Mouse (Mus musculus) liver (tissue): Measurements from ENCODE around the gene Mylk.

Experiments
- DNase-seq: peaks from one replicate; pipeline ENCODE4 v3.0.0-alpha.2; 2020; ENCODE audit warnings: mixed read lengths

Gene Mylk

GRCm38 (mm10) chr16:35033809-35034577 is 289.0 kb downstream of the Mylk start:
- no peak for DNase-seq

- no peak for DNase-seq
Measured at GRCm38 (mm10) chr16:35034971-35035370, 290.0 kb downstream of the Mylk start.

GRCm38 (mm10) chr16:35036754-35037153 is 291.7 kb downstream of the Mylk start:
- DNase-seq = no peak

GRCm38 (mm10) chr16:35038343-35039057 is 293.5 kb downstream of the Mylk start:
- DNase-seq = no peak

- no peak for DNase-seq
Measured at GRCm38 (mm10) chr16:35040154-35040553, 295.1 kb downstream of the Mylk start.

- no peak for DNase-seq
Measured at GRCm38 (mm10) chr16:35041001-35041400, 296.0 kb downstream of the Mylk start.

GRCm38 (mm10) chr16:35046081-35046775 is 301.2 kb downstream of the Mylk start:
- DNase-seq = no peak

- no peak for DNase-seq
Measured at GRCm38 (mm10) chr16:35047272-35047969, 302.4 kb downstream of the Mylk start.

GRCm38 (mm10) chr16:35051066-35051465 is 306.1 kb downstream of the Mylk start:
- no peak for DNase-seq
